In the genomic region with DNA sequence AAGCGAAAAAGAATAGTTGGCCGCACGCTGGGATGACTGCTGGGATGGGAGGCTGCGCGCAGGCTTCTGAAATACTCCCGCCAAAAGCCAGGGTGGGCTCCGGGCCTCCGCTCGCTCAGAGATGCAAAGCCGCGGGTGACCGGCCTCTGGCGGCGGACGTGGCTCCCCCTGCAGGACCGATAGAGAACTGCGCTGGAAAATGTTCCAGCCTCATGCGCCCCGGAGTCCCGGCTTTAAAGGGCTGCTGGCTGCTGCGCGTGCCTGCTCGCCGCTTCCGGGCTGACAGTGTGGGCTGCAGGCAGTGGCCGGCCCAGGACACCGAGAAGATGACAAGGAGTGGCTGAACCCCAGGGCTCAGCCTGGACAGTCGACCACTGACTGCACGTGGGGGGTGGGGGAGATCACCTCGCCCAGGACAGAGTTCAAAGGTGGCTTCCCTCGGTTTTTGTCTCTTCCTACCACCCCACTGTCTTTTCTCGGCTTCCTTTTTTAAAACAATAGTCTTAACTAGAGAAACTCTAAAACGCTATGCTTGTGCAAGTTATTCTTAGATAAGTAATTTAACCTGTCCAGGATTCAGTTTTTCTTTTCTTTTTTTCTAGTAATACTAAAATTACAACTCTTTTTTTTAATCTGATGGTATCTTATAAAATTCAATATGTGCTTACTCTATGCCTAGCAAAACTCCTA, we compare ENCODE assay signal across 8 mouse cellular contexts. TPM values are rescaled to one million over a fixed set of nuclear protein-coding genes. Genes with fewer than 3 reads are reported as not detected.
A peak's percentile ranks its signal among the peaks of the same experiment; 100 is the strongest.
DNase-seq lines count a peak whose midpoint lies in the region; ATAC-seq and TF ChIP-seq lines count a peak whose summit lies in the region.

No protein-coding gene starts in this region.

- no peak overlapping the region for H3K27ac ChIP-seq in hindbrain, embryonic 12.5 days

- H3K4me3 ChIP-seq in hindbrain, embryonic 12.5 days = peak overlapping the region; percentile 34

- ATAC-seq in Patski = peak; percentile 54
- ATAC-seq in hindbrain, embryonic 12.5 days (ENCODE audit: low FRiP score) = peak; percentile 79

- TF ChIP-seq CTCF in Patski (IDR thresholded peaks at IDR 0.05) = peak; percentile 99

- DNase-seq in Patski (ENCODE audit: low read depth, low spot score) = peak; percentile 25
- DNase-seq in cerebellum, postnatal 10 days = peak; percentile 93
- peak; percentile 67 to 85 for DNase-seq in frontal cortex, postnatal 10 days (ENCODE audit: low spot score in 2 of 2)
- peak; percentile 86 to 88 for DNase-seq in layer of hippocampus, postnatal 14 days (ENCODE audit: low spot score in 2 of 2)
- DNase-seq in lung, postnatal 10 days = peak; percentile 92
- DNase-seq in ovary, postnatal 14 days (ENCODE audit: low spot score) = peak; percentile 88
- DNase-seq in thymus, postnatal 10 days (ENCODE audit: low spot score in 2 of 2) = peak; percentile 76 to 87

- peak overlapping the region; percentile 50; the same call in 1 of the 2 replicates for H3K9ac ChIP-seq in hindbrain, embryonic 12.5 days

- peak overlapping the region; percentile 65 for H3K4me2 ChIP-seq in hindbrain, embryonic 12.5 days (replicated peaks)

- H3K9me3 ChIP-seq in hindbrain, embryonic 12.5 days (replicated peaks) = no peaks in the 10 kb centered on the region

- H3K4me1 ChIP-seq in hindbrain, embryonic 12.5 days = peaks cover 13% of the 10 kb centered on the region

- WGBS in hindbrain, embryonic 12.5 days = under 1% methylated on average over 33 of the region's 33 CpGs

- POLR2A ChIA-PET in Patski (lab: Charles Lee) = no interaction called here

- CTCF ChIA-PET in Patski (lab: Charles Lee) = interaction anchor here (1.6 kb wide), 1 partner anchor 15 kb away, joined by 3 read pairs; no protein-coding TSS in a partner anchor

- in situ Hi-C loops in Patski (cut with MboI; ENCODE audit: low pct_unique_long_range_greater_than_20kb) = no loop called here

- no peaks in the 10 kb centered on the region for H3K36me3 ChIP-seq in hindbrain, embryonic 12.5 days

- H3K27me3 ChIP-seq in Patski = no peaks in the 10 kb centered on the region
- H3K27me3 ChIP-seq in hindbrain, embryonic 12.5 days = peaks cover 48% of the 10 kb centered on the region

RNA-seq across cellular contexts. Expression of gene Chst14, which starts 46.5 kb away (rescaled TPM):
- polyA plus RNA-seq in Patski (2021) = 32.3 TPM
- polyA plus RNA-seq in hindbrain, embryonic 12.5 days (2016; fragmentation: Nextera tagmentation; extraction: Ambion mirVana) = 26.9 and 29.6 TPM in 2 replicates
- total RNA-seq in layer of hippocampus, postnatal 14 days (2021) = 1 to 10 TPM; 2.5 to 3.2 TPM

RNA-seq across cellular contexts. Expression of gene Ccdc32, which starts 56.4 kb away (rescaled TPM):
- polyA plus RNA-seq in Patski (2021) = 26.6 TPM
- polyA plus RNA-seq in hindbrain, embryonic 12.5 days (2016; fragmentation: Nextera tagmentation; extraction: Ambion mirVana) = 27.3 and 27.6 TPM in 2 replicates
- 10 to 100 TPM; 62.5 to 63.6 TPM for total RNA-seq in layer of hippocampus, postnatal 14 days (2021)

Comparison
In these comparisons a context has a peak if more than half of its experiments do, and no peak if none do; other contexts are left out.
1. DNase-seq: peak in every context shown above with its lines; median percentile 93 in cerebellum, postnatal 10 days; 92 in lung, postnatal 10 days; 88 in ovary, postnatal 14 days; 87 in layer of hippocampus, postnatal 14 days; 82 in thymus, postnatal 10 days; 76 in frontal cortex, postnatal 10 days; 25 in Patski.